Mouse (Mus musculus): Measurements from ENCODE around the gene Tescl. TPM values are rescaled to one million over a fixed set of nuclear protein-coding genes. Genes with fewer than 3 reads are reported as not detected.

Tescl gene
- total RNA-seq, 2 experiments from 2014 or later: not detected

- DNase-seq (ENCODE audit: low spot score): no peak
- intact Hi-C loops (cut with DNase I): loop anchor here (2.0 kb wide), 2 partner anchors 19 to 41 kb away; no protein-coding TSS in a partner anchor
Observed at GRCm38 (mm10) chr7:24365258-24366014, 31.7 kb upstream of the Tescl start.

- intact Hi-C loops (cut with DNase I): loop anchor here (2.0 kb wide), 2 partner anchors 20 to 42 kb away; no protein-coding TSS in a partner anchor
- peak; percentile 43 for DNase-seq (ENCODE audit: low spot score)
Observed at GRCm38 (mm10) chr7:24364827-24365226, 31.1 kb upstream of the Tescl start.

- intact Hi-C loops (cut with DNase I): no loop called here
- no peak for DNase-seq (ENCODE audit: low spot score)
Observed at GRCm38 (mm10) chr7:24363228-24363627, 29.5 kb upstream of the Tescl start.

- DNase-seq (ENCODE audit: low spot score): no peak
Observed at GRCm38 (mm10) chr7:24361001-24361400, 27.3 kb upstream of the Tescl start.

GRCm38 (mm10) chr7:24359269-24359668, 25.5 kb upstream of the Tescl start:
- no peak for DNase-seq (ENCODE audit: low spot score)
- intact Hi-C loops (cut with DNase I): no loop called here

More at GRCm38 (mm10) chr7:24361001-24361400, 27.3 kb upstream of the Tescl start:
- intact Hi-C loops (cut with DNase I): no loop called here

GRCm38 (mm10) chr7:24357899-24358298, 24.2 kb upstream of the Tescl start:
- intact Hi-C loops (cut with DNase I): no loop called here

GRCm38 (mm10) chr7:24356081-24356480, 22.3 kb upstream of the Tescl start:
- DNase-seq (ENCODE audit: low spot score): no peak
- intact Hi-C loops (cut with DNase I): no loop called here

More at GRCm38 (mm10) chr7:24357899-24358298, 24.2 kb upstream of the Tescl start:
- no peak for DNase-seq (ENCODE audit: low spot score)

GRCm38 (mm10) chr7:24355646-24356045, 21.9 kb upstream of the Tescl start:
- intact Hi-C loops (cut with DNase I): no loop called here
- DNase-seq (ENCODE audit: low spot score): no peak

- DNase-seq (ENCODE audit: low spot score): no peak
- intact Hi-C loops (cut with DNase I): no loop called here
Observed at GRCm38 (mm10) chr7:24348896-24349295, 15.2 kb upstream of the Tescl start, which contains the start of gene Lypd5. Gene Lypd5 (plus strand): TSS chr7:24349196.

GRCm38 (mm10) chr7:24346444-24346843, 12.7 kb upstream of the Tescl start:
- DNase-seq (ENCODE audit: low spot score): no peak
- intact Hi-C loops (cut with DNase I): no loop called here

GRCm38 (mm10) chr7:24343701-24344272, 10.1 kb upstream of the Tescl start:
- intact Hi-C loops (cut with DNase I): no loop called here
- DNase-seq (ENCODE audit: low spot score): no peak

- intact Hi-C loops (cut with DNase I): loop anchor here (5.0 kb wide), 1 partner anchor 49 kb away; no protein-coding TSS in a partner anchor
- DNase-seq (ENCODE audit: low spot score): no peak
Observed at GRCm38 (mm10) chr7:24338241-24338640, 4.5 kb upstream of the Tescl start.

GRCm38 (mm10) chr7:24335699-24336309, 2.1 kb upstream of the Tescl start:
- intact Hi-C loops (cut with DNase I): loop anchor here (2.0 to 5.0 kb wide), 2 partner anchors 51 to 71 kb away; no protein-coding TSS in a partner anchor
- no peak for DNase-seq (ENCODE audit: low spot score)

GRCm38 (mm10) chr7:24327281-24327975, 6.3 kb downstream of the Tescl start:
- intact Hi-C loops (cut with DNase I): no loop called here
- DNase-seq (ENCODE audit: low spot score): no peak

- DNase-seq (ENCODE audit: low spot score): no peak
- intact Hi-C loops (cut with DNase I): no loop called here
Observed at GRCm38 (mm10) chr7:24326273-24327135, 7.2 kb downstream of the Tescl start.

- DNase-seq (ENCODE audit: low spot score): no peak
- intact Hi-C loops (cut with DNase I): no loop called here
Observed at GRCm38 (mm10) chr7:24325675-24326128, 8.0 kb downstream of the Tescl start.

- no peak for DNase-seq (ENCODE audit: low spot score)
- intact Hi-C loops (cut with DNase I): no loop called here
Observed at GRCm38 (mm10) chr7:24325197-24325596, 8.5 kb downstream of the Tescl start.

- no peak for DNase-seq (ENCODE audit: low spot score)
- intact Hi-C loops (cut with DNase I): no loop called here
Observed at GRCm38 (mm10) chr7:24322593-24322992, 11.1 kb downstream of the Tescl start.

- intact Hi-C loops (cut with DNase I): loop anchor here (5.0 kb wide), 3 partner anchors 112 to 237 kb away; partner anchors contain the start of genes Zfp180 and Zfp235
- no peak for DNase-seq (ENCODE audit: low spot score)
Observed at GRCm38 (mm10) chr7:24318942-24319341, 14.8 kb downstream of the Tescl start.
